Mouse (Mus musculus): ENCODE data around the gene Elf2.

GRCm38 (mm10) chr3:51358181-51358580 is 17.7 kb upstream of the Elf2 start:
- TF ChIP-seq POLR2A (IDR thresholded peaks at IDR 0.05; ENCODE audit: low read depth, low read length) (no peak), CTCF (IDR thresholded peaks at IDR 0.05; ENCODE audit: extremely low read depth, insufficient read length, insufficient replicate concordance, low read depth, low read length) (no peak)
